Mouse (Mus musculus) ES-E14 (cell line): ENCODE measurements at regions not wholly inside any gene's neighbourhood (a gene's known extent, or its start where the extent isn't known, plus 50 kb on each side); places are given as distances from the start of the nearest gene placed in this dataset.

Experiments used
- CHD2 ChIP-seq: IDR thresholded peaks from 2 replicates; pipeline ENCODE4 v1.6.1; 2014; ENCODE audit warnings: mild to moderate bottlenecking, low read depth, low read length, inconsistent platforms
- HCFC1 ChIP-seq: IDR thresholded peaks from 2 replicates; pipeline ENCODE4 v1.6.1; 2012; ENCODE audit warnings: low read length, inconsistent platforms, borderline replicate concordance; ENCODE audit not compliant: insufficient read depth
- MAFK ChIP-seq: IDR thresholded peaks from 2 replicates; pipeline ENCODE4 v1.6.1; 2014; ENCODE audit warnings: mild to moderate bottlenecking, low read depth, low read length, inconsistent platforms; ENCODE audit not compliant: insufficient read depth
- ZC3H11A ChIP-seq: IDR thresholded peaks from 2 replicates; pipeline ENCODE4 v1.6.1; 2012; ENCODE audit warnings: low read depth, mild to moderate bottlenecking, inconsistent platforms, low read length, borderline replicate concordance
- ZNF384 ChIP-seq: IDR thresholded peaks from 2 replicates; pipeline ENCODE4 v1.6.1; 2012; ENCODE audit warnings: low read depth, low read length, inconsistent platforms

GRCm38 (mm10) chr19:20122475-20122874 lies 268.3 kb downstream of the Anxa1 start:
- no peak for TF ChIP-seq CHD2
- no peak for TF ChIP-seq HCFC1
- no peak for TF ChIP-seq ZNF384
- TF ChIP-seq MAFK, result no peak
- no peak for TF ChIP-seq ZC3H11A
